Mouse (Mus musculus): ENCODE results near the gene Rnf220.

The Rnf220 gene

DNA sequence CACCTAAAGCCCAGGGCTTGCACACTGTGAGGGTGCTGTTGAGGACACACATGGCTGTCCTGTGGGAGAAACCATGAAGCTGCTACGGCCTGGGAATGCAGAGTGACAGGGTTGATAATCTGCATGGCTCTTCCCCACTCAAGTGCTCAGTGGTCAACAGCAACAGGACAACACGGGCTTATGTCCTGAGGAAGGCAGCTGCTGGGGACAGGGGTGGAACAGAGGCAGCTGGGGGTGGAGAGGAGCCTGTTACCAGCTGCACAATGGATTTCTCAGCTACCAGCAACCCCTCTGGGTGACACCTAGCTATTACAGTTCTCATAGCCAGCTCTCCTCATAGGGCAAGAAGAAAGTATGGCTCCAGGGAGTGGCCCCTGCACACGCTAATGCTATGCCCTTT lies 169.9 kb downstream of the Rnf220 start:
- no peak for DNase-seq

DNA sequence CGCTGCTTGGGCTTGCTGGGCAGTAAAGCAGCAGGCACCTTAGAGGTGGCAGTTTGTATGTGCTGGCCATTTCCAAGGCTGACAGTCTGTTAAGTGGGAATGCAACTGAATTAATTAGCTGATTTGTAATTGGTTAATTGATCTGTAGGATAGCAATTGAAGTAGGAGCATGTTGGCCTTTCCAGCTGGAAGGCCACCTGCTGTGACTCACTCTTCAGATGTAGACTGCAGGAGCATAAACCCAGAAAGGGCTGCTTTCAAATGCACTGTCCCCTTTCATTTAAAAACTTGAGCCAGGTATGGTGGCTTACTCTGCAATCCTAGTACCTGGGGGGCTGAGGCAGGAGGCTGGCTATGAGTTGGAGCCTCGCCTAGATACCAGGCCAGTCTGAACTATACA lies 171.8 kb downstream of the Rnf220 start:
- DNase-seq, result no peak

DNA sequence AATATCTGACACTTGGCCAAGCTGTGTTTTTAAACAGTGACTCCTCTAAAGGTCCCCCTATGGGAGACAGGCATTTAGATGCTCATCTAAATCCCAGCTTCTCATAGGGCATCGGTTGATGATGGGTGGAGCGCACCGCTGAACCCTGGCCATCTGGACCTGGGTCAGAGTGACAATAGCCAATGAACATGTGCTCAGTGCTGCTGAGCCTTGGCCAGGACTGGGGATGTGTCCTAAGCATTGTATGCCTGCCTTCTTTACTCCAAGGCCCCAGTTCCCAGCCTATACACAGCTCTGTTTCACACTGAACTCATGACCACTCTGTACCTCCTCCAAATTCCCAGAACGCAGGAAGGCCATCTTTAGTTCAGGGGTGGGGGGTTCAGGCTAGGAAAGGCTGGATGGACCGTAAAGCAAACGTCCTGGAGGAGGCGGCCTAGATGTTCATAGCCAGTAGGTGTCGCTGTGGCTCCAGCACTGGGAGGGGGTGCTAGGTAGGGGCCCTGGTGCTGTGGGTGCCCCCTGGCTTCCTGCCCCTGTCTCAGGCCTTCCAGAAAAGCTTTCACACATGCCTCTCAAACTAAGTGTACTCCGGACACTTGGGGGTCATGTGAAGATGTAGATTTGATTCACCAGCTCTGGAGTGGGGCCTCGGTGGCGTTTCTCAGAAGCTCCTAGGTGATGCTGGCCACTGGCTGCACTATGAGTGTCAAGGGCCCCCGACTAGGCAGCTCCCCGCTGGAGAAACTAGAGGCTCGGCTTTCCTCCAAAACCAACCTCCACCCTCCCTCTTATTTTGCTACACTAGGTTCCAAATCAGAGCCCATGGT lies 173.1 kb downstream of the Rnf220 start:
- DNase-seq, result peak; percentile 53

DNA sequence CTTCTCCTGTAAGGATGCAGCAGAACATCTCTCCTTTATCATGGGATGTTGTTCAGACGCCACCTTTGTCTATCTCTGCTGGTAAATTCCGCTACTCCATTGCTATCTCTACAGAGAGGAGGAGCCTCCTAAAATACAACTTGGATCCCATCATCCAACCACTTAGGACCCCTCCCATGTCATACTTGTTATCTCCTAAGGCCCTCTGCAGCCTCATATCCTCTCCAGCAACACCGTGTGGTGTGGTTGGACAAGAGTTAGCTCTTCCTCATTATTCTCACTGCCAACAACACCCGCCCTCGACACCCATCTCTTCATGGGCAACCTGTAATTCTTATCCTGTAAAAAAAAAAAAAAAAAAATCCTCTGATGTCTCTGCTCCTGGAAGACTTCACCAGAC lies 175.8 kb downstream of the Rnf220 start:
- DNase-seq, result no peak

DNA sequence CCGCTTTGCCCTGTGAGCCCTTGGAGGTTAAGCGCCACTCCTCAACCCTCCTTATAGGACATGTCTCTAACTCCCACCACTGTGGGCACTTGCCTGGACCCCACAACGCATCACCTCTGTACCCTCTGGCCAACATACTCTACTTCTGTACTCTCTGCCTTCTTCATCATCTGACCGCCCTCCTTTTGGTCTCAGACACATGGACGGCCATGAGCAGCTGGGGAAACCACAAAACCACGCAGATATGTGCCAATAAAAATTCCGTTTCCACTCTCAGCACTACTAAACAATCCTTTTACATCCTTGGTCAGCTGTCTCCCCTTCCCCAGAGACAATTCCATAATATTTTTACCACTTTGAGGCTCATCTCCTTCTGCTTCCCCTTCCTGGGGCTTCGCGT lies 178.3 kb downstream of the Rnf220 start:
- no peak for DNase-seq

DNA sequence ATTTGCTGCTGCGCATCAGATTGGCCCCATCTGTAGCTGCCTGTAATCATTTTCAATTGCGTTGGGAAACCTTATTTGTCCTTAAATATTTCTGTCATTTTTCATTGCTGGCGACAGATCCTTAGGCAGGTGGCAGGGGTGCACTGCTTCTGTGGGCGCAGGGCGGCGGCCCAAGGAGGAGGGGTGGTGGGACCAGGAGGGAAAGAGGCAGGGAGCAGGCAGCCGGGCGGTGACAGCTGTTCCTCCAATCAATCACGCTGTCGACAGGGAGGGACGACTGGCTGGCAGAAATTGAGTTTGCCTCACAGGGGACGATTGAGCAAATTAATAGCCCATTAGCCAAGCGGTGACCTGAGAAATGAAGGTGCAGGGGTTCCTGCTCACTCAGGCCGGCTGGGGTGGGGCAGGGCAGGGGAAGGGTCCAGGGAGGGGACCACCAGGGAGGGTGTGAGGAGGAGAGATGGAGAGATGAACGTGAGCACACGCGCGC lies 179.1 kb downstream of the Rnf220 start:
- DNase-seq, result no peak

DNA sequence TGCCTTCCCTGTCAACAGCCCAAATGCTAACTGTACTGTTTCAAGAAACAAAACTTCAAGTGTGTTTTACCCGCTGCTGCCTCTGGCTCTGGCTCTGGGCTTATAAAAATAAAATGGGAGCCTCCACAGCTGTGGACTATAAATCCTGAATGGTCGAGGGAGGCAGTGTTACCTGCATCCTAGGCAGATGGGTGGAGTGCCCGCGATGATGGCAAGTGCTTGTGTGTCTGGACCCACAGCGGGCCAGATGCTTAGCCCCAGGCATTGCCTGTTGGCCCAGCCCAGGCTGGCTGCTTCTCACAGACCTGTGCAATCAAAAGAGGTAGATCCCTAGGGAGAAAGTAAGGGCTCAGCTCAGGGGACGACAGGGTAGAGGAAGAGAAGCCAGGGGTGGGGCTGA lies 180.1 kb downstream of the Rnf220 start:
- no peak for DNase-seq

DNA sequence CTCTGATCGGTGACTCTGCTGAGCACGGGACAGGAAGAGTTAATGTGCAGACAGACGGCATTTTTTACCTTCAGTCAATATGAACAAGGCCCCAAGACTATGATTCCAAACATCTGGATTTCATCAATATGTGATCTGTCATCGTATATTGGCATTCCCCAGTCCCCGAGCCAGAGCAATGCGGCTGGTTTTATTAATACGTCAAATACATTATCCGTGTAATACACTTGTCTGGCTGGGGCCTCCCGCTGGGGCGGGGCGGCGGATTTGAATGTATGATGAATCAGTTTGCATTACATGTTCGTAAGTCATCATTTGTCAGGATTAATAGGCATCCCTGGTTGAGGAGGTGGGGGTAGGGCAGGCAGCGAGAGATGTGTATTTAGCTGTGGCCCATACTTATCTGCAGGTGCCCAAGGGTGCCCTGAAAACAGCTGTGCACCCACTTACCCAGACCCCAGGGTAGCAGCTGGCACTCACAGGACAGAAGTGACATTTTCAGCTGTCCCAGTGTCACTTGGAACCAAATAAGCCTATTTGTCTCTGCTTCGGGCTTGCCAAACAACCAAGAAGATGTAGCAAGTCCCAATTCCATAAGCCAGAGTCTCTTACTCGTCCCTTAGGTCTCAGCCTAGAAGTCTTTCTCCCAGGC lies 181.9 kb downstream of the Rnf220 start:
- no peak for DNase-seq

DNA sequence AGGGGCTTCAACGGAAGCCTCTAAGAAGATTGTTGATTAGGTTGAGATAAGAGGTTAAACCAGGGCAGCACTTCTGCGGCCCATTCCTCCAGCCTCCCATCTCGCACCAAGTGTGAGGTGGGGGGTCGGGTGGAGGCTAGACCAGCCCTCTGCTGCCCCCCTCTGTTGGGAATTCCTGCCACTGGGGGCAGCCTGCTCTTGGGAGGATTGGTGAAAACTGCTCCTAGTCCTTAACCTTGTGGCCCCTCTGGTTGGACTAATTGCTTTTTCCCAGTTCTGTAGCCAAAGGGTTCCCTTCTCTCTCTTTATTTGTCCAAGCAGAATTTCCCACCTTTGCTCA lies 183.8 kb downstream of the Rnf220 start:
- no peak for DNase-seq

DNA sequence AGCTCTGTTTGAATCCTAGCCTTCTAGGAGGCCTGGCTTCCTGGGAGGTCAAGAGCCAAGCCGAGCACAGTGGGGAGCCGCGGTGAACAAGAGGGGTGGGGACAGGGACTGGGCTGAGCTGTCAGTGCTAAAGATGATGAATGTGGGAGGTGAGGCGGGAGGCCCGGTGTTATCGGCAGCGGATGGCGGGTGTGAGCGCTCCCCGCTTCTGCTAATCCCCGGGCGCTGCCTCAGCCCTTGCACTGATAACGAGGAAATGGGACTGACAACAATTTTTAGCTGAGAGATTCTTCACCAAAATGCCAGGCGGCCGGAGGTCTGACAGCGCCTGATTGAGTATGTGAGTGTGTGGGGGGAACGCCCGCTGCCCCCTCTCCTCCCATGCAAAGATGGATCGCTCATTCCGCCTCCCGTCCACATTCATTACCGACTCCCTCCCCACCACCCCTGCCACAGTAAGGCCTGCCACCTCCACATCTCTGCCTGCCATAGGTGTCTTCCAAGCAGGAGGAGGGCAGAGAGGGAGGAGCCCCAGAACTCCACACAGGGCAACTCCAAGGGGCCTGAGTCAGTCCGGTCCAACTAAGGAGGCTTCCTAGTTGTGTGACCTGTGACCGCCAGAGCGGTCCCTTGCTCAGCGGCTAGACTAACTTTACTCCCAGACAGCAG lies 184.3 kb downstream of the Rnf220 start:
- DNase-seq, result no peak

DNA sequence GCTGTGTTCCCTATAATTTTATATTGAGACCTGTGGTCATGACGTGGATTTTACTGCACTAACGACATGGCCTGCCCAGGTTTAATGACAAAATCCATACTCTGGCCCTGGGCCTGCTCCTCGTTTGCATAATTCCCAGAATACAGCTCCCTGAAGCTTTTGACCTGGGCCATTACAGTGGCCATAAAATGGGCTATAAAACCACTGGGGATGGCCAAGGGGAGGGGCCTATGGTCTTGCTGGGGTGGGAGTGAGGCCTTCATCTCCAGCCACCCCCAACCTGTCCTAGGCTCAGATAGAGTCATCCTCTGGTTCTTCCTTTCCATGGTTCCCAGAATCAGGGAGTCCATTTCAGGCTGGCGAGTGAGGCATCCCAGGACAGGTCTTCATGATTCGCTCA lies 185.0 kb downstream of the Rnf220 start:
- DNase-seq, result no peak

DNA sequence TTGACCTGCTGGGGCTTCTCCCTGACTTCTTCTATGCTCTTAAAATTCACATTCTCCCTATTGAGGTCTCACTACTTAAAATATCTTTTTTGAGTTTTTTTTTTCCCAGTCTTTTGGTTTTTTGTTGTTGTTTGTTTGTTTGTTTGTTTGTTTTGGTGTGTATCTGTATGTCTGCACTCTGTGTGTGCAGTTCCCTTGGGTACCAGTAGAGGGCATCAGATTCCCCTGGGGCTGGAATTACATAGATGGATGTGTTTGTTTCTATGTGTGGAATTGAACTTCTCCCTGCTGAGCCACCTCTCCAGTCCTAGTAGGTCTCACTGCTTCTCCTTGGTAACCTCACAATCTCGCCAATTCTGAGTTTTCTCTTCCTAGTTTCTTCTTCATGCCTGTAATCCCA lies 187.4 kb downstream of the Rnf220 start:
- no peak for DNase-seq

DNA sequence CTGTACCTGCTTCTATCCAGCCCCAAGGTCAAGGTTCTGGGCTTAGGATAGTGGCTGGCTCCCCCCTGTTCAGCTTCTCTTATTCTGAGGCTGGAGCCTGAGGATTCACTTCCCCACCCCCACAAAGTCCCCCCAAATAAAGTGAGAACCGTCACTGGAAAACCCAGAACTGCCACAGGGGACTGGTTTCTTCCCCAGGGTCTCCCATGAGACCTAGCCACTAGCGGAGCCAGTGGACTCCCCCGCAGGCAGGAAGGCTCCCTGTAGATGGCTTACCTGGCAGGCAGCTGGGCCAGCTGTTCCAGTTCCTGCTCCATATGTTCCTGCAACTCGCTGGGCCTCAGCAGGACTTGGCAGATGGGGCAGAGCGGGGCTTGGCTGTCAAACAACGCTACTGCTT lies 189.6 kb downstream of the Rnf220 start:
- no peak for DNase-seq

DNA sequence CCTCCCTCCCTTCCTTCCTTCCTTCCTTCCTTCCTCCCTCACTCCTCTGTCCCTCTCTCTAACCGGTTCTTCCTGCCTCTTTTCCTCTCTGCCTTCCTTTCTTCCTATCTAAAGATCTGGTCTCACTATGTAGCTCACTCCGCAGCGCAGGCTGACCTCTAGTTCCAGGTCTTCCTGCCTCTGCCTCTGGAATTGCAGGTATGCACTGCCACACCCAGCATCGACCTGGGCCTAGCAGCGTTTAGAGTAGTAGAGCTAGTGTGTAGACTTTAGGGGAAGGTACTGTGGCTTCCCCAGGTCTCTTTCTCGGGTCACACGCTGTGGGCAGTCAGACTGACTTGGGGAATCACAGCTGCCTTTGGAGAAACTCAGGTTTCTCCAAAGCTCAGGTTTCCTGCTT lies 191.4 kb downstream of the Rnf220 start:
- DNase-seq, result no peak

DNA sequence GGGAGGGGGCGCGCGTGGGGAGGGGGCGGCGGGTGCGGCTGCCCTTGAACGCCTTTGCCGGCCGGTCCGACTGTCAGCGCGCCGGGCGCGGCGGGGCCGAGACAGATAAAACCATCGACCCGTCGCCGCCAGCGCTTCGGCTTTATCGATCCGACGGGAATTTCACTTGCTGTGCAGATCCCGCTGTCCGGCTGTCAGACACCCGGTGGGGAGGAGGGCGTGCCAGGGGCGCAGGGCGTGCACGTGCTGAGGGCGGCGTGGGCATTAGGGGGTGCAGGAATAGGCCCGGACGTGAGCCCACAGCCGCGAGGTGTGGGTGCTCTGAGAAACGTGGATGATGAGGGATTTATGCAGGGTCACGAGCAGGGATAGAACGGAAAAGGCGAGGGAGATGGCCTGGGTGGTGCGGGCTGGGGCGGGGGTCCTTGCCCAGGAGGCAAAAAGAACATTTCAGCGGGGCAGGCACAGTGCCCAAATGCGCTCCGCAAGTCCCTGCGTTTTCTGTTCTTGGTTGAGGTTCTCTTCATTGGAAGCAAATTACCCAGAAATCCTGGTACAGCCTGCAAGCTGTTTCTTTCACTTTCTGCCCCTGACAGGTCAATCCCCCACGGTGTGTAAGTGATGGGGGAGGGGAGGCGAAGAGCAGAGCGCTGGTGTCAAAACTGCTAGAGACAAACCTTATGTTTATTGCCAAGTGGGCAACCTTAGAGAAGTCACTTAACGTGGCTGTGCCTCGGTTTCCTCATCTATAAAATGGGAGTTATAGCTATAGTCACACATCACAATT lies 192.4 kb downstream of the Rnf220 start:
- no peak for DNase-seq

DNA sequence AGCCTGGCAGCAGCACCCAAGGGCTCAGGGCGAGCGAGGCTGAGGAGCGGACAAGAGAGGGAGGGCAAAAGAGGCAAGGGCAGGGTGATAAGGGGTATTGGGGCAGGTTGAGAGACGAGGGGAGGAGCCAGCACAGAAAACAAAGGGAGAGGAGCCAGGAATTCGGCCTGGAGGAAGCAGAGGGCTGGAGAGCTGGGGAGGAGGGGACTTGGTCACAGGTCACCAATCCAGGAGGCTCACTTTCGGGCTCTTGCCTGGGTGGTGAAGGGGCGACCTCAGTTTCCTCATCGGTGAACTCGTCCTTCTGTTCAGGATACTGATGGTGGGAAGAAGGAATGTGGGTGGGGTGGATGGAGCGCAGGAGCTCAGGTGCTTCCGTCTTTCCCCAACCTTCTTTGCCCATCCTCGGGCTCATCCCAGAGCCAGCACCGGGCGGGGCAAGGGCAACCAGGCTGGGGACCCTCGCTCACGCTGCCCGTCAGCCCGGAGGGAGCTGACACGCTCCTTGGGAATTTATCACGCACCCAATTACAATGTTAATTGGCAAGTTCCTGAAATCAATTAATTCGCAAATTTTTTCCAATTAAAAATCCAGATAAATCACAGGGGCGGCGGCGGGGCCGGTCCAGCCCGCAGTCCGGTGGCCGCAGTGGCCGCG lies 193.1 kb downstream of the Rnf220 start:
- no peak for DNase-seq

DNA sequence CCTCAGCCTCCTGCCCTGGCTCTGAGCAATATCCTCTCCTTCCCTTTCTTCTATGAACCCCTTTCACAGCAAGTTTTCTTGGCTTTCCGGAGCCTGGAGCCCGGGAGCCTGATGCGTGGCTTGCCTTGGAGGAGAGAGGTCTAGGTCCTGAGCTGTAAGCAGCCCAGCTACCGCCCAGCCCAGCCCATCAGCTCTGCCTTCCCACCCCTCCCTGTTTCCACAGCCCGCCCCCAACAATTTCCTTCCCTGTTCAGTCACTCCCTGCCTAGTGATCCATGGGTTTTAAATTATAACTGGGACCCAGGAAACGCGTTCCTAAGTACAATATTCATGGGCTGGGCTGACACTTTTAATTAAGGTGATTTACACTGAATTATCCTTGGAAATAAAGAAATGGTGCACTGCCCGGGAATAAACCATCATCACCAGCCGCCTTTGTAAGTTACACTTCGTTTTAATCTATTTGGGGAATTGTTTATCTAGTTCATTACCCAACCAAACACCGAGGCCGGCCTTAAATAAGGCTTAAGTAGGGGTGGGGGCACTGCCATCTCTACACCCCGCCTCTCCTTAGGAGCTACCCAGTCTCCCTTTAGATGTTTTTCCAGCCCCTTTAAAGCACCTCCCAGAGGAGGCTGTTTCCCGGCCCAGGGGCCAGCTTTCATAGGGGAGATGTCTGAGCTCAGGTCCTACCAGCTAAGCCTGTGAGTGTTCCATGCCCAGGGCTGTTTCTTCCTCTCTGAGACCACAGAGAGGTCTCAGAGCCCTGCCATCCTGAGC lies 194.6 kb downstream of the Rnf220 start:
- no peak for DNase-seq

DNA sequence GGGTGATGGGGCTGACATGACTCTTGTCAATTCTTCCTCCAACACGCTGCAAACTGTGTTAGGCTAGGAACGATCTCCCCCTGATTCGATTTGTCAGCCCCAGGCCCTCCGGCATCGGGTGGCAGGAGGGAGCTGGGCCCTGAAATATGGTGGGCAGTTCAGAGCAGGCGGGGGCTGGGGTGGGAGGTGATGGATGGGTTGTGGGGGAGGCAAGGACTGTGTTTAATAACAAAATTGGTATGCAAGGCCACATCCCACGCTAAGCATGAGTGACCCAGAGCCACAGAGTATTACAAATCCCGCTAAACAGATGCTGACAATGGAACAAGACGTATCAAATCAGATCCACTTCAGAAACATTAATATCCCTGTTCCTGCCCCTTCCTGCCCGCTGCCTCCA lies 196.9 kb downstream of the Rnf220 start:
- DNase-seq, result no peak

DNA sequence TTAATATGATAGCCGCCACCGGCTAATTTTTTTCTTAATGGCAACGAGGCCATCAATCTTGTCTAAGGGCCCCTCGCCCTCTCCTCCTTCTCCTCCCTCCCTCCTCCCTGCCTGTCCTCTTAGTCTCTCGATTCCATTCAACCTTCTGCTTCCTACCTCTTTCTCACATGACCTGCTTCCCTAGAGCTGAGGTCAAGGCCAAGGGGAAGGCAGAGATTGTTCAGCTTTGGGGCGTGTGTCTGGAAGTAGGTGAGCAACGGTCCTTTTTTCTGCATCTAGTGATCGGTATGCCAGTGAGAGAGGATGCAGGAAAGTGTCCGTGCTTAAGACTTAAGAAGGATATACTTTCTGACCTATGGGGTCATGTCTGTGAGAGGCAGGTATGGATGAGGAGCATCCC lies 199.0 kb downstream of the Rnf220 start:
- no peak for DNase-seq

DNA sequence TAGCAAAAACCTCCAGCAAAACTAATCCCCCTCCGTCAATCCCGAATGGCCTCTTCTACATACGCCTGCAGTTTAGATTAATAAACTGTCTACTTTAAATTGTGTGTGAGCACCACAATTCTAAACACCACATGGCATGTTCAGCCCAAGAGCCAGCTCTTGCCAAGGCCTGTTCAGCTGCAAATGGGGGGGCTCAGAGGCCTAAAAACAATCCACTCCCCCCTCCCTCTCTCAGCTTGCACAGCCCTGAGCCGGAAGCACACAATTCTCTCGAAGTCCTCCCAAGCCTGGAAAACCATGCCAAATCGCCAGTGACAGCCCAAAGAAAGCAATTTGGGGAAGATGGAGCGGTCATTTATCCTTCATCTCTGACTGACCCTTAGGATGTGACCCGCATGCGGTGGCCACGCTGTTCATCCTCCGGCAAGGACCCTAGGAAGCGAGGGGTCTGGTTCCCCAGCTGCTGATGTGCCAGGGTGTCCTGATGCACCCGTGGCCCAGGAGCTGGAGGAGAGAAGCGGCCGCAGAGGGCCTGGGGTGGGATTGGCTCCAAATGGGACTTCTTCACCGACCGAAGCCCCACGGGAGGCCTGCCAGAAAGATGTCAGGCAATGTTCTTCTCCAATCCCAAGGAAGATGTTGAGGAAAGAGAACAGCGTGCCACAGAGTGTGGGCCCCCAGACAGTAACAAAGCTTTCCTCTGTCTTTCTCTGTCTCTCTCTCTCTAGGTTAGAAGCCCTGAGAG lies 199.8 kb downstream of the Rnf220 start:
- no peak for DNase-seq

DNA sequence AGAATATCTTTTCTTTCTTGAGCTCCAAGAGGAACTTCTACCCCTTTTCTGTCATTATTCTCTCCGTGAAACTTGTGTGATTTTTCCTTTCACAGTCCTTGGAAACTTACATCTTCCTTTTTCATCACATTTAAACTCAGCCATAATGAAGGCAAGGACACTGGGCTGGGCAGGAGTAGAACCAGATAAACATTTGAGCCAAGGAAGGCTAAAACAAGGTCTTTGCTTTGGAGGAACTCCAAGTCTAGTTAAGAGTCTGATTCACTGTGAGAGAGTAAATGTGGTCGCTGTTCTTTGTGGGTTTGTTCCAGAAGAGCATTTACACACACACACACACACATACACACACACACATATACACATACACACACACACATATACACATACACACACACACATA lies 205.2 kb downstream of the Rnf220 start:
- no peak for DNase-seq
